Mouse (Mus musculus): Measurements from ENCODE around the gene Nr6a1. TPM values are rescaled to one million over a fixed set of nuclear protein-coding genes. Genes with fewer than 3 reads are reported as not detected.

The Nr6a1 gene
- polyA plus RNA-seq, 1 experiment, result 4.3 TPM

GRCm38 (mm10) chr2:38923471-38923870 is 4.0 kb downstream of the Nr6a1 start:
- H3K4me3 ChIP-seq (replicated peaks; ENCODE audit: control insufficient read depth, low read depth, low read length), result no peak overlapping the region
- WGBS, result 62% methylated on average over 3 of the region's 3 CpGs
- H3K27ac ChIP-seq (ENCODE audit: control insufficient read depth, insufficient read depth, low read depth, low read length, poor library complexity), result no peak overlapping the region
- TF ChIP-seq CTCF (IDR thresholded peaks at IDR 0.05; ENCODE audit: control insufficient read depth, insufficient read depth, low read length) (no peak), POLR2A (IDR thresholded peaks at IDR 0.05; ENCODE audit: borderline replicate concordance, control insufficient read depth, low read depth, low read length) (no peak)
- no peaks in the 10 kb centered on the region; the same call in 1 of the 2 replicates for H3K4me1 ChIP-seq (ENCODE audit: control insufficient read depth, insufficient read depth, low read length)

- H3K4me3 ChIP-seq (replicated peaks; ENCODE audit: control insufficient read depth, low read depth, low read length), result no peak overlapping the region
- no peaks in the 10 kb centered on the region; the same call in 1 of the 2 replicates for H3K4me1 ChIP-seq (ENCODE audit: control insufficient read depth, insufficient read depth, low read length)
- TF ChIP-seq CTCF (IDR thresholded peaks at IDR 0.05; ENCODE audit: control insufficient read depth, insufficient read depth, low read length) (no peak), POLR2A (IDR thresholded peaks at IDR 0.05; ENCODE audit: borderline replicate concordance, control insufficient read depth, low read depth, low read length) (no peak)
- WGBS, result 33% methylated on average over 1 of the region's 1 CpGs
- H3K27ac ChIP-seq (ENCODE audit: control insufficient read depth, insufficient read depth, low read depth, low read length, poor library complexity), result no peak overlapping the region
Observed at GRCm38 (mm10) chr2:38921374-38921773, 6.1 kb downstream of the Nr6a1 start.

- H3K27ac ChIP-seq (ENCODE audit: control insufficient read depth, insufficient read depth, low read depth, low read length, poor library complexity), result no peak overlapping the region
- WGBS, result 77% methylated on average over 4 of the region's 4 CpGs
- TF ChIP-seq POLR2A (IDR thresholded peaks at IDR 0.05; ENCODE audit: borderline replicate concordance, control insufficient read depth, low read depth, low read length) (no peak), CTCF (IDR thresholded peaks at IDR 0.05; ENCODE audit: control insufficient read depth, insufficient read depth, low read length) (no peak)
Observed at GRCm38 (mm10) chr2:38916947-38917691, 10.4 kb downstream of the Nr6a1 start.

GRCm38 (mm10) chr2:38914965-38915364 is 12.5 kb downstream of the Nr6a1 start:
- 46% methylated on average over 4 of the region's 4 CpGs for WGBS
- no peak overlapping the region for H3K4me3 ChIP-seq (replicated peaks; ENCODE audit: control insufficient read depth, low read depth, low read length)
- TF ChIP-seq CTCF (IDR thresholded peaks at IDR 0.05; ENCODE audit: control insufficient read depth, insufficient read depth, low read length) (no peak), POLR2A (IDR thresholded peaks at IDR 0.05; ENCODE audit: borderline replicate concordance, control insufficient read depth, low read depth, low read length) (no peak)
- H3K27ac ChIP-seq (ENCODE audit: control insufficient read depth, insufficient read depth, low read depth, low read length, poor library complexity), result no peak overlapping the region
- no peaks in the 10 kb centered on the region for H3K4me1 ChIP-seq (ENCODE audit: control insufficient read depth, insufficient read depth, low read length)

More at GRCm38 (mm10) chr2:38916947-38917691, 10.4 kb downstream of the Nr6a1 start:
- Histone ChIP-seq H3K4me1 (ENCODE audit: control insufficient read depth, insufficient read depth, low read length) (no peaks in the 10 kb centered on the region), H3K4me3 (replicated peaks; ENCODE audit: control insufficient read depth, low read depth, low read length) (no peak overlapping the region)

GRCm38 (mm10) chr2:38914517-38914916 is 13.0 kb downstream of the Nr6a1 start:
- Histone ChIP-seq H3K4me1 (ENCODE audit: control insufficient read depth, insufficient read depth, low read length) (no peaks in the 10 kb centered on the region), H3K27ac (ENCODE audit: control insufficient read depth, insufficient read depth, low read depth, low read length, poor library complexity) (no peak overlapping the region), H3K4me3 (replicated peaks; ENCODE audit: control insufficient read depth, low read depth, low read length) (no peak overlapping the region)
- TF ChIP-seq POLR2A (IDR thresholded peaks at IDR 0.05; ENCODE audit: borderline replicate concordance, control insufficient read depth, low read depth, low read length), result no peak
- no peak for TF ChIP-seq CTCF (IDR thresholded peaks at IDR 0.05; ENCODE audit: control insufficient read depth, insufficient read depth, low read length)
- whole genome bisulfite sequencing, result 87% methylated on average over 1 of the region's 1 CpGs

GRCm38 (mm10) chr2:38908604-38909003 is 18.9 kb downstream of the Nr6a1 start:
- 63% methylated on average over 1 of the region's 1 CpGs for WGBS

GRCm38 (mm10) chr2:38906097-38906496 is 21.4 kb downstream of the Nr6a1 start:
- H3K4me1 ChIP-seq (ENCODE audit: control insufficient read depth, insufficient read depth, low read length), result no peaks in the 10 kb centered on the region
- TF ChIP-seq POLR2A (IDR thresholded peaks at IDR 0.05; ENCODE audit: borderline replicate concordance, control insufficient read depth, low read depth, low read length) (no peak), CTCF (IDR thresholded peaks at IDR 0.05; ENCODE audit: control insufficient read depth, insufficient read depth, low read length) (no peak)
- 82% methylated on average over 5 of the region's 5 CpGs for WGBS
- H3K27ac ChIP-seq (ENCODE audit: control insufficient read depth, insufficient read depth, low read depth, low read length, poor library complexity), result no peak overlapping the region
- no peak overlapping the region for H3K4me3 ChIP-seq (replicated peaks; ENCODE audit: control insufficient read depth, low read depth, low read length)

More at GRCm38 (mm10) chr2:38908604-38909003, 18.9 kb downstream of the Nr6a1 start:
- no peak overlapping the region for H3K27ac ChIP-seq (ENCODE audit: control insufficient read depth, insufficient read depth, low read depth, low read length, poor library complexity)
- TF ChIP-seq POLR2A (IDR thresholded peaks at IDR 0.05; ENCODE audit: borderline replicate concordance, control insufficient read depth, low read depth, low read length), result no peak
- no peak for TF ChIP-seq CTCF (IDR thresholded peaks at IDR 0.05; ENCODE audit: control insufficient read depth, insufficient read depth, low read length)
- H3K4me3 ChIP-seq (replicated peaks; ENCODE audit: control insufficient read depth, low read depth, low read length), result no peak overlapping the region
- no peaks in the 10 kb centered on the region for H3K4me1 ChIP-seq (ENCODE audit: control insufficient read depth, insufficient read depth, low read length)

GRCm38 (mm10) chr2:38904290-38904689 is 23.2 kb downstream of the Nr6a1 start:
- H3K4me3 ChIP-seq (replicated peaks; ENCODE audit: control insufficient read depth, low read depth, low read length), result no peak overlapping the region
- no peaks in the 10 kb centered on the region for H3K4me1 ChIP-seq (ENCODE audit: control insufficient read depth, insufficient read depth, low read length)
- WGBS, result 73% methylated on average over 1 of the region's 1 CpGs
- H3K27ac ChIP-seq (ENCODE audit: control insufficient read depth, insufficient read depth, low read depth, low read length, poor library complexity), result no peak overlapping the region
- TF ChIP-seq CTCF (IDR thresholded peaks at IDR 0.05; ENCODE audit: control insufficient read depth, insufficient read depth, low read length) (no peak), POLR2A (IDR thresholded peaks at IDR 0.05; ENCODE audit: borderline replicate concordance, control insufficient read depth, low read depth, low read length) (no peak)
